Mouse (Mus musculus): Measurements from ENCODE around the gene 4930502E18Rik.
"Not testable (repeated sequence)": the region's sequence is repeated elsewhere in the genome, so short reads cannot be mapped to it uniquely, and the experiment has no call there.

4930502E18Rik gene

GRCm38 (mm10) chrX:53724596-53724995 lies at the start of gene 4930502E18Rik:
Gene 4930502E18Rik (plus strand): TSS chrX:53724826.
- in situ Hi-C loops (cut with MboI, MseI) = no loop called here

DNA sequence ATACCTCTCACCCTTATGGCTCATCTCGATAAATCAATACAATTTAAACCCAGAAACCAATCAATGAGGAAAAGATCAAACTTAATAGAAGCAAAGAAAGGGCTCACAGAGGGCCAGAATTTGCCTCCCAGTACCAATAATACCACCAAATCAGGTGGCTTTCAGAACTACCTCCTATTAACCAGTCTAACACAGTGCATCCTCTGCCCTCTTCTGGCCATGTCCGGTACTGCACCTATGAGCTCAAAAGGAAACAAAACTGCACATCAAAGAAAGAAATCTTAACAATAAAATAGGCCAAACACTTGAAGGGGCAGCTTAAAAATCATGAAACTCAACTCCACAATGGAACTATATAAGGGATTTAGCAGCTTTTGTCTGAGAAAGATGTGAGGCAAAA lies 47.7 kb upstream of the 4930502E18Rik start:
- in situ Hi-C loops (cut with MboI, MseI) = not testable (repeated sequence)

GRCm38 (mm10) chrX:53682650-53683049 lies 42.0 kb upstream of the 4930502E18Rik start:
- in situ Hi-C loops (cut with MboI, MseI) = not testable (repeated sequence)

DNA sequence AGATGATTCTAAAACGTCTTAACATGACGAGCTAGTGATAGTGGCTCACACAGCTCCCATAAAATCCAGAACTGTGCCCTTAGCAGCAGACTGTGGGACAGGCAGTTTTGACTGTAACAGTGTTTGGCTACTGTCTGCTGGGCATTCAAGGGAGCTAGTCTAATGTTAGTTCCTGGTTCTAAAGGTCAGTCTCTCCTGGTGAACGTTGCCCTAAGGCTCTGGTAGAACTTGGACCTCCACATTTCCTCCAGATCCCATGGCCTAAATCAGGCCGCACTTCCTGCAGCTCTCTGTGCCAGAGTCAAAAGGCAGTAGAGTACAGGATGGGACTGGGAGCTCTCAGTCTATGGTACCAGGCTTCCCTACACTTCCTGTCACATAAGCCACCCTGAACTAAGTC lies 40.0 kb upstream of the 4930502E18Rik start:
- in situ Hi-C loops (cut with MboI, MseI) = not testable (repeated sequence)

DNA sequence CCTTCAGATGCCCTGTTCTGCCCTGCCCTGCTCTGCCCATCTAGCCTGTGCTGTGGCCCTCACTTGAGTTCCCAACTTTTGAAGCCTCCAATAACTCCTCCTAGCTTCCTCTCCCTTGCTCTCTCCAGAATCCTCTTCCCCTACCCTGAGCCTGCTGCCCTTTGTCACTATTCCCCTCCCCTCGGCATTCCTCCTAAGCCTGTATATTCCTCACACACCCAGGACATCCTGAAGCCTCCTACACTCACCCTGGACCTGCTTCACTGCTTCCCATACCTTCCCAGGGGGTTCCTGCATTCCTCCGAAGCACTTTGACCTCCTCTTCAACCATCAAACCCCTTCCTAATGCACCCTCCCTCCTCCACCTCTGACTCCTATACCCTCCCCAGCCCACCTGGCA lies 32.6 kb upstream of the 4930502E18Rik start:
- in situ Hi-C loops (cut with MboI, MseI) = loop anchor here (5.0 kb wide), 1 partner anchor 115 kb away; no protein-coding TSS in a partner anchor

- in situ Hi-C loops (cut with MboI, MseI) = loop anchor here (5.0 kb wide), 1 partner anchor 116 kb away; no protein-coding TSS in a partner anchor
Observed at GRCm38 (mm10) chrX:53693141-53693540, 31.5 kb upstream of the 4930502E18Rik start.

DNA sequence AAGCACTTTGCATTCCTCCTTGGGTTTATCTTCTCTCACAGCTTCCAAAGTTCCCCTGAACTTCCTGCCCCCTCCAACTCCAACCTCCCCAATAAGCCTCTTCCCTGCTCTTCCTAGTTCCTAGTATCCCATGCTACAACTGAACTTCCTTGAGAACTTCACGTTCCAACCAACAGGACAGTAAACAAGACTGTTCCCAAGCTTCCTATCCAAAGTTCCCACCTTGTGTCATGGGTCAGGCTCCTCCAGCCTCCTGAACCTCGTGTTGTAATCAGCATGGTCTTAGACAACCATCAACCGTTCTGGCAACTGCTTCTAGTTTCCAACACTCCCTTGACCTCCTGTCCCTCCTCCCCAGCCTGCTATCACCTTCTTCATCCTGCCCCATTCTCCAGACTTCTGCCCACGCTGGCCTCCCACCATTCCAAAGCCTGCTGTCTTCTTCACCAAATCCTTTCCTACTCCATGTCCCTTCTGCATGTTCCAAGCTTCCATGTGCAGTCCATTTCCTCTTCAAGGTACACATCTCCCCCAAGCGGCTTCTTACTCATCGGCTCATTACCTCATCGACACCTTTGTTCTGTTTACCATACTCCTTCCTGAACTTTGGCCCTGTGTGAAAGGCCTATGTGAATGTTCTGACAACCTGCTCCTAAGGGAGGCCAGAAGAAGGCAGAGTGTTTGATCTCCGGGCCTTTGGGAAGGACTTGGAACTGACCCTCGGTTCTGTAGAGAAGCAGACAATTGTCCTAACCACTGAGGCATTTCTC lies 30.4 kb upstream of the 4930502E18Rik start:
- in situ Hi-C loops (cut with MboI, MseI) = loop anchor here (5.0 kb wide), 1 partner anchor 117 kb away; no protein-coding TSS in a partner anchor

DNA sequence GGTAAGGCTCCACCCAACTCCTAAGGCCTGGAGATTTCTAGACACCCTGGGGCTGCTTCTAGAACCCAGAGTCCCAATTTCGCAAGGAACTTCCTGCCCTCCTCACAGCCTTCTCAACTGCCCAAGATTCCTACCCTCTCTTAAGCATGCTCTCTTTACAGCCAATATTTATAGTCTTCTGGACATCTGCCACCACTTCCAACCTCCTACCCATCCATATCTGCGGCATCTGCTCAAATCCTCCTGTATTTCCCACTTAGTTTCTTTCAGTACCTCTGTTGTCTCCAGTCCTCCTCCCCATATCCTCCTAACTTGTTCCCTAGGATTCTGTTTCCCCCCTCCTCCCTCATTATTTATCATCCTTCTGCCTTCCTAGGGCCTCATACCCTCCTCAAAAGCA lies 25.4 kb upstream of the 4930502E18Rik start:
- in situ Hi-C loops (cut with MboI, MseI) = no loop called here

- in situ Hi-C loops (cut with MboI, MseI) = no loop called here
Observed at GRCm38 (mm10) chrX:53702673-53703072, 22.0 kb upstream of the 4930502E18Rik start.

DNA sequence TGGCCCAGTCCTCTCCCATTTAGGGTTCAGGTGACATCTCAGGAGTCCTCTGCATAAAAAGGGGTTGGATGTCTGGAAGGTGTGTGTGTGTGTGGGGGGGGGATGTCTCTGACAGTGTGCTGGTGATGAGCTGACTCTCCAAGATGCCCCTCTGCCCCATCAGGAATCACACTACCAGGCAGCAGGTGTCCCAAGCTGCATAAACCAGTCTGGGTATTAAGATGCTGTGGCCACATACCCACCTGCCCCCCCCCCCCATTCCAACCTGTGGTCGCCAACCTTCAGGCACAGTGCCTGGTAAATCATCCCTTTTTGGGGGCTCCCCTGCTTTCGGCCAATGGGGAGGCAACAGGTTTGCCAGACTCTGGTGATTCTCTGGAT lies 8.7 kb upstream of the 4930502E18Rik start:
- in situ Hi-C loops (cut with MboI, MseI) = no loop called here

DNA sequence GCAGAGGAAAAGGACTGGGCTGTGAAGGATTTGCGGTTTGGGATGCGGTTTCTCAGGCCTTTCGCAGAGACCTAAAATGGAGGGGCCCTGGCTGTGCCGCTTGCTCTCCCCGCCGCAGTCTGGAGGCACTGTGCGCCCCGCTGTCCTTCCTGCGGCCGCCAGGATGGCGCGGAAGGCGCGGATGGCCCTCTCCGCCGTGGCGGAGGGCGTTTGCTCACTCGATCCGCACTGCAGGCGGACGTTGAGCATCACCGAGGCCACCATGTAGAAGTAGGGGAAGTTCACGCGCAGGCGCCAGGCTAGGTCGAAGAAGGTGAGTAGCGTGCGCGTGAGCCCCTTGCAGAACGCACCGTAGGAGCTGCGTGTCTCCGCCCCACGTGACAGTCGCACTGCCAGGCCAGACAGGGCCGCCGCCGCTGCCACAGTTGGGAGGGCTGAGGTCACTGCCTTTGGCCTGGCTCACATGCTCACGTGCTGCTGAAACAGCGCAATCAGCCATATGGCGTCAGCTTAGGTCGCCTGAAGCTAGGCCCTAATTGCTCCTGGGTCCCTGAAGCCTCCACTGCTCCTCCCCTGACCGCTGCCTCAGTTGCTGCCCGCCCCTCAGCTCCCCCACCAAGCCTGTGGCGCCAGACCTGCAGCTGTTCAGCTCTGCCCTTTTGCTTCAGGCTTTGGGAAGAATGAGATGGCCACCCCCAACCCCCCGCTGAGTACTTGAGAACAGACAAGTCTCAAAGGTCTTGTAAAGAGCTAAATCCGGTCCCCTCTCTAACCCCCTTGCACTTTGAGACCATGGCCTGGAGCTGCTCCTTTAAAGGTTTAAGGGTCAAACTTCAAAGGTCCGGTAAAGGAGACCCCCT lies 8.1 kb upstream of the 4930502E18Rik start:
- in situ Hi-C loops (cut with MboI, MseI) = no loop called here

- in situ Hi-C loops (cut with MboI, MseI) = no loop called here
Observed at GRCm38 (mm10) chrX:53728967-53729366, 4.3 kb downstream of the 4930502E18Rik start.

DNA sequence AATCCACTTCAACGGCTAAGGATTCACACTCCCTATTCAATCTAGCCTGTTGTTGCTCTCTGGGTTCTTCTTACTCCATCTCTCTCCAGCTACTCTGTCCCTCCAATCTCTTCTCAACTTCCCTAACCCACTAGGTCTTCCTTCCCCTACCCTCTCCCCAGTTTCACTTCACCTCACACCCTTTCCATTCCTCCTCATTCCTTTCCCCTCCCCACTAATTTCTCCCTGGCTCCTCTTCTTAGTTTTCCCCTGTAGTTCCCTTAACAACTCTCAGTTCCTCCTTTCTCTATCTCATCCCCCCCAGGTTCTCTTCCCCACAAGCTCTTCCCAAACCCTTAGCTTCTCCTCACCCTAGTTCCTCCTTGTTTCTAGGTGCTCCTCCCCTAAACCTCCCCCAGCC lies 28.2 kb downstream of the 4930502E18Rik start:
- in situ Hi-C loops (cut with MboI, MseI) = no loop called here

- in situ Hi-C loops (cut with MboI, MseI) = no loop called here
Observed at GRCm38 (mm10) chrX:53757736-53758135, 33.1 kb downstream of the 4930502E18Rik start, which contains the start of gene 1700013H16Rik. Gene 1700013H16Rik (minus strand): TSS chrX:53757831.

- in situ Hi-C loops (cut with MboI, MseI) = no loop called here
Observed at GRCm38 (mm10) chrX:53776276-53776675, 51.6 kb downstream of the 4930502E18Rik start, which contains the start of gene Zfp36l3. Gene Zfp36l3 (minus strand): TSS chrX:53776394.

Measured in T-helper 2 cell (primary cell).